Mouse (Mus musculus) embryo, embryonic 10.5 days (tissue): ENCODE measurements around the gene Uxs1.

Experiments
- DNase-seq: peaks from one replicate; pipeline ENCODE4 v3.0.0-alpha.2; 2015; ENCODE audit warnings: low spot score

Gene Uxs1

DNA sequence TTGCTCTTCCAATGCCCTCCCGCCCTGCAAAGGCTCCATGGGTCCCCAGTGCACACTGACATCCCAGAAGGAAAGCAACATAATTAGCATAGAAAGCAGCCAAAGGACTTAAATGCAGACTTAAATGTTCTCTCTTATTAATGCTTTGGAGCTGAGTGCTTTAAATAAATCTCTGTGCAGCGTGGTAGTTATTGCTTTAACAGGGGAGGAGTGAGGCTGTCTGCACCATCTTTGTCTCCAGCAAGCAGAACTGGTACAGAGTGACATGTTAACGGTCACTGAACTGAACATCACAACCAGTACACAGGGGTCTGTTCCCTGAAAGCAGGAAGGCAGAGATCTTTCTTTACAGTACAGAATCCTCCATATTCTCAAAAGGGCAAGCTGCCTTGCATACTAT, 29.6 kb downstream of the Uxs1 start:
- DNase-seq: no peak

DNA sequence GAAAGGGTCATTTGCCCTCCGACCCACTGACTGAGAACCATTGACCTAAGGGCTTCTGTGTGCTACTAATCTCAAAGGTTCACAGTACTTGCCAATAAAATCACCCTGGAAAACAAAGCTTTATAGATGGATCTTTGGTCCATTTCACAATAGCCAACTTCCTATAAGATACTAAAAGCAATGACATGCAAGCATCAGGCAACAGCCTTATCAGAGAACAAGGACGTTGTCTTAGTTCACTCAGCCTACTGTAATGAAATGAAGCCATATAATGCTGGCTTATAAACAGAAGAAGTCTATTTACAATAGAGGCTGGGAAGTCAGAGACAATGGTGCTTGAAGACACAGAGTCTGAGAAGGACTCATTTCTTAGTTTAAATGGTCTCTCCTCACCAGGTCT, 37.8 kb downstream of the Uxs1 start:
- DNase-seq: no peak

DNA sequence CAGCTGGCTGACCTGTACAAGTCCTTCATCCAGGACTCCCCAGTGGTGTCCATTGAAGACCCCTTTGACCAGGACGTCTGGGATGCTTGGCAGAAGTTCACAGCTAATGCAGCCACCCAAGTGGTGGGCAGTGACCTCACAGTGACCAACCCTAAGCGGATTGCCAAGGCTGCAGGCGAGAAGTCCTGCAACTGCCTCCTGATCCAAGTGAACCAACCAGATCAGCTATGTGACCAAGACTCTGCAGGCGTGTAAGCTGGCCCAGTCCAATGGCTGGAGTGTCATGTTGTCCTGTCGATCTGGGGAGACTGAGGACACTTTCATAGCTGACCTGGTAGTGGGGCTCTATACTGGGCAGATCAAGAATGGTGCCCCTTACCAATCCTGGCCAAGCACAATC, 40.9 kb downstream of the Uxs1 start:
- DNase-seq: no peak

- no peak for DNase-seq
Measured at GRCm38 (mm10) chr1:43785316-43785715, 42.3 kb downstream of the Uxs1 start.

DNA sequence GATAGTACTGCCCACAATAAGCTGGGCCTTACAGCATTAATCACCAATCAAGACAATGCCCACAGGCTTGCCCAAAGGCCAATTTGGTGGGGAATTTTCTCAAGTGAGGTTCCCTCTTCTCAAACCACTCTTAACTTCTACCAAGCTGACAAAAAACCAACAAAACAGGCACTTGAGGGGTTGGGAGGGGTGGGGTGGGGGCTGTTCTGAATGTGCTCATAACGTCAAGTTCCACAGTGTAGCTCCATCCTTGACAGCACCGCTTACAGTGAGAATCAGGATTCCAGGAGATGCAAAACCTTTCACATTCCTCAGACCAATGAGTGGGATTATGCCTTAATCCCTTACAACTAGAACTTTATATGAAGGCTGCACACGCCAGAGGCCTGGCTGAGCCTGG, 44.4 kb downstream of the Uxs1 start:
- no peak for DNase-seq

GRCm38 (mm10) chr1:43782680-43783079, 44.9 kb downstream of the Uxs1 start:
- no peak for DNase-seq

DNA sequence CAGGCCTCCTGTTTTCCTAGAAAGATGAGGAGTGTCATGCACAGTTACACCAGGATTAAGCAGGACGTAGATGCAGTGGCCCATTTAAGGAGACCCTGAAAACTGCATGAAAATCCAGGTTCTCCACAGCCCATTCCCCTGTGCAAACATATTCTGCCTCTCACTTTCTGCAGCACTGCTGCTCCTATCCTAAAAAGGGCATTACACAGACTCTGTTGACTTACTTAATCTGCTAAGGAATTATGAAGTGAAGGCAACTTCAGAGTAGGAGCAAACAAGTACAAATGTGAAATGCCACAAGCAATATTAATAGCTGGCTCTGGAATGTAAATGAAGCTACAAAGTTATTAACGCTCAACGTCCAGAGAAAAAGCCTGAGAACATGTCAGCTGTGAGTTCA, 45.9 kb downstream of the Uxs1 start:
- DNase-seq: no peak

- DNase-seq: no peak
Measured at GRCm38 (mm10) chr1:43781195-43781594, 46.4 kb downstream of the Uxs1 start.

DNA sequence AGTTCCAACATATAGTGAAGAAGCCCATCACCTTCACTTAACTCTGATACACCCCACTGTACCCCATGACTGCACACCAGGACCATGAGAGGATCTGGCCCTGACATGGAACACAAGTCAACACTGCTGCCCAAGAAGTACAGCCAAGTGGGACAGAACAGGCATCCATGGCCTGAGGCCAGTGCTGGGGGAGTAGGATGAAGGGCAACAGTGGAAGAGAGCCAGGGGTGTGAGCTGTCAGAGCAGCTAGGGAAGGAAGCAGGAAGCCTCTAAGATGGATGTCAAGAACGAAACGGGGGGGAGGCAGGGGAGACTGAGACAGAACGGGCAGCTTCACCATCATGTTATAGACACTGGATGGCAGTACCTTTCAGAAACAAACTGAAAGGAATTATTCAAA, 51.5 kb downstream of the Uxs1 start:
- DNase-seq: no peak

GRCm38 (mm10) chr1:43774126-43774525, 53.5 kb downstream of the Uxs1 start:
- DNase-seq: no peak

GRCm38 (mm10) chr1:43772694-43773093, 54.9 kb downstream of the Uxs1 start:
- DNase-seq: no peak

DNA sequence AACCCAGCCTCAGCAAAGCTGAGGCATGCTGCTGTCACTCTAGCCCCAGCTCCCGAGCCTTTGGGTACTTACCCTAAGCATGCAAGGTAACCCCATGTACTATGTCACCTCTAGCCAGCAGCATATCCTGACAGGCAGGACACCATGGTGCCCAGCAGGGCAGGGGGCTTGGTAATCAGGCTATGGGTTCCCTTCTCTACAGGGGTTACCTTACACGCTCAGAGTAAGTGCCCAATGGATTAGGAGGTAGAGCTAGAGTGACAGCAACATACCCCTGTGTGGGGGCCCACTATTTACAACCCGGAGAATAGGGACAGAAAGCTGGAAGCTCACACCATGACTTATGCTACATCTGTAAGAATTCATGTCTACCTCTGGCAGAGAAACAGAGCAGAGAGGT, 57.6 kb downstream of the Uxs1 start:
- no peak for DNase-seq

GRCm38 (mm10) chr1:43769348-43769747, 58.3 kb downstream of the Uxs1 start:
- DNase-seq: no peak

GRCm38 (mm10) chr1:43768385-43768990, 59.1 kb downstream of the Uxs1 start:
- no peak for DNase-seq

DNA sequence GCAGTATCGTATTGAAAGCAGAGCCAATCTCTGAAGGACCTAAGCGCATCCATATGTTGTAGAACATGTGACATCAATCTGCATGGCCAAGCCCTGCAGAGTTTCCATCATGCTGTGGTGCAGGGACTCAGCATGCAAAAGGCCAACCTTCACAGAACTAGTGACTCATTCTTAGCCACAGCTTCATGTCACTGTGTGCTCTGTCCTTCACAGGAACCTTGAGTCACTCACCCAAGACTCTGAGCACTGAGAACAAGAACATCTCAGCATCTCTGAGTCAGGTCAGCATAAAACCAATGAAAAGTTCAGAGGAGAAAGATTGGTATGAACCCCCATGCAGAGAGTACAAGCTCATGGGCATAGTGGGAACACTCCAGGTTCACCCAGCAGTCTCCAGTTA, 61.3 kb downstream of the Uxs1 start:
- DNase-seq: no peak

DNA sequence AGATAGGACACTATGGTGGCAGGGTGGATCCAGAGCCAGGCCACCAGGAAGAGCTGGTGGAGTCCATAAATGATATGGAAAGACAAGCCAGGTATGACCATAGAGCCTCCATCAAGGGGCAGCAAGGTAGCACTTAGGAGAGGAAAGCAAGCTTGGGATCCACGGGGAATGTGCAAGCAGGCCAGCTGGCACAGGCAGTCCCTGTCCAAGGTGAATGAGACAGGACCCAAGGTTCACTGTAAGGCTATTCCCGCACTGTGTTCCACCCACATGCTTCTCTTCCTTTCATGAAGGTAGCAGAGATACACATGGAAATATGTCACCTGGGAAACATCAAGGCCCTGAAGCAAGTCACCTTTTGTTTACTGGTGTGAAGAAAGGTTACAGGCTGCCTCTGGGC, 63.1 kb downstream of the Uxs1 start:
- no peak for DNase-seq

GRCm38 (mm10) chr1:43760085-43760484, 67.5 kb downstream of the Uxs1 start:
- peak; percentile 17 for DNase-seq

DNA sequence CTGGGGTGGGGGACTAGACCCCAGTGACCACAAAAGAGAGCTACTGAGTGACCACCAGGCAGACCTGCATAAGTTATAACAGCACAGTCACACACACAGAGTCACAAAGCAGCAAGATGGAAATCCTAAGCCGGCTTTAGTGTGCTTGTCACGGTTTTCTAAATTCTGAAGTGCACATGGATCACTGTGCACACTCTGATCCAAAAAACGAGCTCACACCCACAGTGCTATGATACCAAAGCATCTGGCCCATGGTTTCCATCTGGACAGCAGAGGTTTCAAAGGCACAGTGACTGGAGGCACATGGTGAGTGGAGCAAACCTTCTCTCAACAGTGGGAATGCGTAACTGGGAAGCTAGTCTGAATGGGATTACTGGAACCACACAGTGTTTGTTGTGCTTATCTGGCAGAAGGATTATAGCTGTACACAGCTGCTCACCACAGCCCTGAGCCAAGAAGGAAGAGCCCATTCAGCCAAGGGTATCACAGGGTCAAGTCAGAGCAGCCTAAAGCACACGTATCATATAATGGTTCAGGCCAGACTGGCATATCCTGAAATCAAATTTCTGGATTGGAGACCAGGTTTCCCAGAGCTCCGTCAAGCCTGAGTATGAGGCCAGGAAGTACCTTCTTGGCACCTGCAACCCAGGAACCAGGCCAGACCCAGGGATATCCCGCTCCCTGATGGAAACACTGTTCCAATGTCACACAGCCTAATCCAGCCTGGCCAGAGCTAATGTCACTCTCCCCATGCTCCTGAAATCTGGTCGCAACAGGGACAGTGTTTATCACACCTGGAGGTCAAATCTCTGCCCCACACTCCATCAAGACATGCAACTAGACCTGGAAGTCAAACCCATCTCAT, 72.9 kb downstream of the Uxs1 start:
- DNase-seq: no peak

- DNase-seq: no peak
Measured at GRCm38 (mm10) chr1:43738519-43738894, 89.1 kb downstream of the Uxs1 start.

DNA sequence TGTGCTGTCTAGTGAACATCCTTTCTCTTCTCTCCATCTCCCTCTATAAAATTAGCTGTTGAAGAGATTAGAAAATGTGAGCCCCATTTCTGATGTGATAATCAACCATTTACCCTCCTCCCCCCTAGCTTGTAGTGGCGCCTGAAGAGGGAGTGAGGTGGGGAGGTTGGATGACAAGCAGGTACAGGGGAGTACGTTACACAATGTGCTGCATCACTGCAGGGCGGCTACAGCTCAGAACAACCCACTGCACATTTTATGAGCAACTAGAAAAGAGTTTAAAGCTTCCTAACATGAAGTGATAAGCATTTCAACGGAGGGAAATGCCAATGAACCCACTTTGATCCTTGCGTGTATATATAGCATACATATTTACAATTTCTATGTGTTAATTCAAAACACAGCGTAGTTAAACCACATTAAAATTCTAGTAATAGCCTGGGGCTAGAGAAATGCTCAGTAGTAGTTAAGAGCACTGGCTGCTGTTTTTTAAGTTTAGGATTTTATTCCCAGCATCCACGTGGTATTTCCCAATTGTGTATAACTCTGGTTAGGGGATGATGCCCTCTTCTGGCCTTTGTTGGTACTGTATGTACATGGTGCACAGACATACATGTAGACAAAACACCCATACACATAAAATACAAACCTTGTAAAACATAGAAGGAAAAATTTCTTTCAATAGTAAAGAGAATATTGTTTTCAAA, 89.6 kb downstream of the Uxs1 start:
- DNase-seq: peak; percentile 81

GRCm38 (mm10) chr1:43732657-43733056, 94.9 kb downstream of the Uxs1 start:
- DNase-seq: no peak

DNA sequence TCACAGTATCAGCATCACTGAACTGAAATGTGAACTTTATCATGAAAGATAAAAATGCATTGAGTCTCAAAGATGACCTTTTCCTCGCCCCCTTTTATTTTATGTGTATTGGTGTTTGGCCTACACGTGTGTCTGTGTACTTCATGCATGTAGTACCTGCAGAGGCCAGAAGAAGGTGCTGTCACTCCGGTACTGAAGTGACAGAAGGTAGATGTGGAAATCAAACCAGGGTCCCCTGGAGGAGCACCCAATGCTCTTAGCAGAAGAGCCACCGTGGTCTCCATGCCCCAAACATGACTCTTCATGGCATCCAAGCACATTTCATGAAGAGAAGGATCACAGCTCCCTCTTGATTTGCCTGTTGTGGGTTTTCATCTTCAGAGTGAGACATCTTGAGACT, 95.5 kb downstream of the Uxs1 start:
- no peak for DNase-seq

GRCm38 (mm10) chr1:43730491-43730924, 97.1 kb downstream of the Uxs1 start, which contains the start of gene 1500015O10Rik:
Gene 1500015O10Rik, plus strand, starts transcription at chr1:43730602.
- DNase-seq: no peak
